Mouse (Mus musculus): ENCODE measurements around the gene Kng2.
"Not testable (repeated sequence)": the region's sequence is repeated elsewhere in the genome, so short reads cannot be mapped to it uniquely, and the experiment has no call there.

DNA sequence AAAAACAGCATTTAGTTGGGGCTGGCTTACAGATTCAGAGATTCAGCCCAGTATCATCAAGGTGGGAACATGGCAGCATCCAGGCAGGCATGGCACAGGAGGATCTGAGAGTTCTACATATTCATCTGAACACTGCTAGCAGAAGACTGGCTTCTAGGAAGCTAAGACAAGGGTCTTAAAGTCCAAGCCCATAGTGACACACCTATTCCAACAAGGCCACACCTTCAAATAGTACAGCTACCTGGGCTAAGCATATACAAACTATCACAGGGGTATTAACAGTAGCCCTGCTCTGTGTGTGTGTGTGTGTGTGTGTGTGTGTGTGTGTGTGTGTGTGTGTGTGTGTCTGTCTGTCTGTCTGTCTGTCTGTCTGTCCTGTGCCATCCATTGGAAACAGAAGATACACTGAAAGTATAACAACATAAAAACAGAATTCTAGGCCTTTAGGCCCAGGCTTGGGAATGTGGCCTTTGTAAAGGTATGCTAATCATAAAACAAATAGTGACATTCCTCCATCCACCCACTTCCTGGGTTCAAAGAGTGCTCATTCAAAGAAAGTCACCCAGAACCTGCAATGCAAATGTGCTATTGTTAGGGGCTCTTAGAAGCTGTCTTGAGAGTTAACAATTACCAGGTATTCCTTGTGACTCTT is 87.3 kb downstream of the Kng2 start:
- TF ChIP-seq POLR2A, CTCF (IDR thresholded peaks at IDR 0.05; ENCODE audit: insufficient read depth, low read depth, low read length): not testable (repeated sequence)

All from olfactory bulb, adult 2 months (tissue).